Mouse (Mus musculus) layer of hippocampus, adult 11-12 months (tissue): ENCODE data around the gene Cfap74.

Experiments used
- DNase-seq: peaks from one replicate; pipeline ENCODE4 v3.0.0; 2022; ENCODE audit warnings: low spot score

Gene Cfap74

DNA sequence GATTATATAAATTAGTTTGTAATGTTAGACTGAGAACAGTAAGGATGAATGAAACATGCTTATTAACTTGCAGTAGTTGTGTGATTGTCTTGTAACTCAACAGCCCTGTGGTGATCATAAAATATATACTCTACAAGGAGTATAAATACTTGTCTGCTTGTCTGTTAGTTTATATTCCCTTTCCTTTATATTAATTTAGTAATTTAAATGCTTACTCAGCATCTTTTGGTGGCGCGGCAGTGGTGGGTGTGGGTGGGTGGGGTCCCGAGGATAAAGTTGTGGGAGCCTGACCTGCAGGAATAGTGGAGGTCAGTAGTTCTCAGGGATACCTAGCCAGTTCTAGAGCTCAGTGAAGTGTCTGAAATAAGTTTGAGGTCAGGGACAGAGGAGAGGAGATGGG, 89.0 kb downstream of the Cfap74 start:
- DNase-seq = no peak

DNA sequence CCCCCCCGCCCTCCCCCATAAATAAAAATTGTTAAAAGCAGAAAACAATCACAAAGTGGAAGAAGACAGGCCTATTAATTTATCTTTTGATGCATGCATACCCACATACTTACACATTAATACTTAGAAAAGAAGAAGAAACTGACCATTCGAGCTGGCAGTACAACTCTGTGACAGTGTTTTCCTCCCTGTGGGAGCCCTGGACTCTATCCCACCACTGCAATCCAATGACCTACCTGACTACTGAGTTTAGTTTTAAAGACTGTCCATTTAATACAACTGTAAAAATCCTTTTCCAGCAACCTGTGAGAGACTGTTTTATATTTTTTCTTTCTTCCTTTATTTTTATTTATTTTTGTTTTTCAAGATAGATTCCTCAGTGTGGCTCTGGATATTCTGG, 92.1 kb downstream of the Cfap74 start:
- no peak for DNase-seq

DNA sequence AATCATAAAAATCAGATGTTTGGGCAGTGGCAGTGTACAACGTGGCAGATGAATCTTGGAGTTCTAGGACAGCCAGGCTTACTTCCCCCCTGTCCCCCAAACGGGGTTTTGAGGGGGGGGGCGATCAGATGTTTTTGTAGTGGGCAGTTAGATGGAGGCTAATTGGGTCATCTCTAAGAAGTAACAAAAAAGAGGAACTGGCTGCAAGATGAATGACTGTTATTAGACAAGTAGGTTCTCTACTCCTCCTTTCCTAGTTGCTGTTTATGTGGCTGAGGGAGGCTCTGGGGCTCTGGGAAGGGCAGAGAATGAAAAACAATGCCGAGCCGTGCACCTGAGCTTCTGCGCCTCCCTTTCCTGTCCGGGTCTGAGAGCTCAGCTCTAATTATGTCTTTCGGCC, 96.1 kb downstream of the Cfap74 start:
- DNase-seq = no peak

DNA sequence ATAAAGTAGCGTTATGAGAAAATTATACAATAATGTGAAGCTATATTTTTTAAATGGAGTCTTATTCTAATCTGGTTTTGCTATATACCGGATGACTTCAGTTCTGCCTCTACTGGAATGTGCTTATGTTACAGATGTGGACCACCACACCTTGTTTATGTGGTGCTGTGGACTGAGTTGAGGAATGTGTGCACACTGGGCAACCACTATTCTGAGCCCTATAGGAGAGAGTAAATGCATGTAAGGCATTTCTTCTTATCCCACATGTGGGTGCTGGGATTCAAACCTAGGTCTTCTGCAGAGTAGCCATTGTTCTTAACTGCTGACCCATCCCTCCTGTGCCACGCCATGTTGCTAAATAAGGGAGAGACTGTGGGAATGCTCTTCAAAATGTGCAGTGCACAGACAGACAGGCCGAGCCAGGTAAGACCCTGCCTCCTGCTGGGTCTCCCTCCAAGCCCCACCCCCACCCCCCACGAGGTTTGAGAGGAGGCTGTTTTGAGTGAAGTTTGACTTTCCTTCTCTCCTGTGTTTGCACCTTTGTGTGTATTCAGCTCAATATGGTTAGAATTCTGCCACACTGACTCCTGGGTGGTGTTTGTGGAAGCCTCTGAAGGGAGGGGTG, 96.8 kb downstream of the Cfap74 start:
- DNase-seq = no peak

DNA sequence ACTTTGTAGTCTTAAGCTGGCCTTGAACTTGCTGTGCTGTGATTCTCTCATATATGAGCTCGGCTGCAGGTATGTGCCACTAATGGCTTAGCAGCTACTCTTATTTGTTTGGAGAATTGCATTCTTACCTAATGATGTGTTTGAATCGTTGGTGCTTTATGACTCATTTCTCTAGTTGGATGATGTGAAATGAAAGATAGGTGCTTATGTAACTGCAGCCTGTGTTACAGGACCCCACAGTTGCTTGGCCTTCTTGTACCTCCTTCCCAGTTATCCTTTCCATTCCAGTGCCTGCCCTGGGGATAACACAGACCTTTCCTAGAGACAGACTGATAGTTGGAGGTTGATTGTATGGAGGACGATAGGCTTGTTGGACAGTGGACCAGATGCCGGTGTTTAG, 99.6 kb downstream of the Cfap74 start:
- no peak for DNase-seq

DNA sequence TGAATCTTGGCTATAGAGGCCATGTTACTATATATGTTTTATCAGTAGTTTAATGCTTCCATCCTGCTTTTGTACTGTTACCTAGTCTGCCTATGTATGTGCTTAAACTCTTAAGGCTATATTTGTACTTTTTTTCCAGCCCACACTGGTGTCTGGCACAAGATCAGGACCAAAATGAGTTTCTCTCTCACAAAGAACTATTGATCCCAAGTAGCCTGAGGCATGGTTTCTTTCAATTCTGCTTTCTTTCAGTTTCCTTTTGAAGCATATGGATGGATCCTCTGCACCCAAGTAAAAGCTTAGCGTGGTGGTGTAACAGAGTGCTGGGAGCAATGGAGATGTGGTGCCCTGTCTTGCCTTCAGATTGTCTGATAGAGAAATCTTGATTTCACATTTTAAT, 102.0 kb downstream of the Cfap74 start:
- DNase-seq = no peak

DNA sequence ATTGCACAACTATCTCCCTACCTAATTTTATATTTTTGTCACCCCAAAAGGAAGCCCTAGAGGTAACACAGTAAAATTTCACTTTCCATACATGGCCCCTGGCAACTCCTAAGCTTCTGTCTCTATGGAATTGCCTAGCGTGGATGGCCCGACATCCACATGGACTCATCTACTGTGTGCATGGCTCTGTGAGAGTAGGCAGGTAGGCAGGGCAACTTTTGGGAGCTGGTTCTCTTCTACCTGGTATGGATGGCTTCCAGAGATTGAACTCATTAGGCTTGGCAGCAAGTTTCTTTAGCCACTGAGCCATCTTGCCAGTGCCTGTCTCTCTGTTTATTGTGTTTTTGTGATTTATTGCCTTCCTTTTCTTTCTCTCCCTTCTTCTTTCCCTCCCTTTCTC, 105.8 kb downstream of the Cfap74 start:
- DNase-seq = no peak
